Mouse (Mus musculus) heart, postnatal 36 days (tissue): ENCODE data around the gene Dennd6b. TPM values are rescaled to one million over a fixed set of nuclear protein-coding genes. Genes with fewer than 3 reads are reported as not detected.

ENCODE experiments used
- DNase-seq, 2 experiments: peaks; one replicate each; pipeline ENCODE4 v3.0.0; 2021 to 2022
- intact Hi-C: fragments of 180-260 bp; cut with DNase I; formaldehyde crosslinking; loops from one replicate; pipeline ENCODE4 v1.15.1; 2025
- total RNA-seq, 2 experiments: library from RNA; stranded (reverse); gene quantifications; 2 replicates each; pipeline ENCODE4 v1.2.3; 2021

Dennd6b gene
- total RNA-seq, 2 experiments from 2014 or later = 8.9 to 10.5 TPM

GRCm38 (mm10) chr15:89170102-89170501 lies 26.2 kb downstream of the Dennd6b start:
- intact Hi-C loops = no loop called here
- DNase-seq = peak; percentile 30 to 42

DNA sequence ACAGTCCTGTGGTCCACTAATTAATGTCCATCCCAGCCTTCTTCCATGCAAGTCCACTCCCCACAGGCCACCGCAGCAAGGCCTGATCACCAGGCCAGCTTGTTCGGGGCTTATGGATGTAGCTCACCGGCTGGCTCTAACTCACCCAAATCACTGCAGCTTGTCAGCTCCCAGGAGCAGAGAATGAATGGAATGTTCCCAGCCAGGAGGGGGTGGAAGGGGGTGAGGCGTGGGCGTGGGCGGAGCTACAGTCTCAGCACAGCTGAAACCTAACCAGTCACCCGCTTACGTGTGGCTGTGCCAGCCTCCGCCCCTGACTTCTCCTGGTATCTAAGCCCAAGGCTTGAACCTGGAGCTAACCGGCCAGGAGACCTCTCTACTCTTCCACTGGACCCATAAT lies 26.9 kb downstream of the Dennd6b start:
- intact Hi-C loops = no loop called here
- peak; percentile 73 to 77 for DNase-seq

- intact Hi-C loops = no loop called here
These were observed 27.4 kb downstream of the Dennd6b start for GRCm38 (mm10) chr15:89168922-89169321.

GRCm38 (mm10) chr15:89165478-89165877 lies 30.8 kb downstream of the Dennd6b start:
- intact Hi-C loops = no loop called here
- no peak for DNase-seq

More at GRCm38 (mm10) chr15:89168922-89169321, 27.4 kb downstream of the Dennd6b start:
- no peak for DNase-seq

GRCm38 (mm10) chr15:89161397-89161796 lies 34.9 kb downstream of the Dennd6b start:
- DNase-seq = no peak
- intact Hi-C loops = no loop called here

GRCm38 (mm10) chr15:89158516-89158915 lies 37.8 kb downstream of the Dennd6b start:
- intact Hi-C loops = loop anchor here (2.0 to 5.0 kb wide), 2 partner anchors 39 to 52 kb away; partner anchors contain the start of genes Dennd6b and Ppp6r2
- no peak for DNase-seq

DNA sequence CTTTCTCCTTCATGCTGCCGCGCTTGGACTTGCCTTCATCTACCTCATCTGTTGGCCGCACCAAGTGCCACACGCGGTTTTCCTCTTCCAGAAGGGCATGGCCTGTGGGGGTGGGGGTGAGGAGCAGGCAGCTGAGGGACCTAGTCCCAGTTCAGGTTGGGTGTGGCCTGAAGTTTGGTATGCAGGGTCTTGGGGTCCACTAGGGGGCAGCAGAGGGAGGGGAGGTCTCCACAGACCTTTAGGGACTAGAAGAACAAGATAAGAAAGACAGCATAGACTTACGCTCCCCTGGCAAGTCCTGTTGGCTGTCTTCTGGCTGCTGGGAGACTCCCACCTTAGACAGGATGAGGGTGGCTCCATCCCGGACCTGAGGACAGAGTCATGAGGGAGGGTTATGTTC lies 38.3 kb downstream of the Dennd6b start:
- DNase-seq = peak; percentile 66 to 79
- intact Hi-C loops = loop anchor here (2.0 to 5.0 kb wide), 2 partner anchors 39 to 53 kb away; partner anchors contain the start of genes Dennd6b and Ppp6r2

DNA sequence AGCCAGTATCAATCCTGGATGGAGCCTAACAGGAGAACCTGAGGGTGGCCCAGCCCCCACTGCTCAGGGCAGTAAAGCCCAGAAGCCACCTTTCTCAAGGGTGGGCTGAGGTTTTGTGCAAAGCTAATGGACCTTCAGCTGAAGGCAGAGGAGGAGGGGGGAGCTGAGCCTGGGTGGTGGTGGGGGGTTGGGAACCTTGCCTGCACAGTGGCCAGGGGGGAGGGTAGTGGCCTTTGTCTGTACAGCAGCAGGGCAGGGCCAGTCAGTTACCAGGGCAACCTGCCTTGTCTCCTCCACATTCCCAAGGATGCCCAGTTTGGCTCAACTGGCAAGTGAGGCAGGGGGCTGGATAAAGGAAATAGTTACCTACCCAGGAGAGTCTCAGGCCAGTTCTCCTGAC lies 44.0 kb downstream of the Dennd6b start:
- intact Hi-C loops = no loop called here
- no peak for DNase-seq

DNA sequence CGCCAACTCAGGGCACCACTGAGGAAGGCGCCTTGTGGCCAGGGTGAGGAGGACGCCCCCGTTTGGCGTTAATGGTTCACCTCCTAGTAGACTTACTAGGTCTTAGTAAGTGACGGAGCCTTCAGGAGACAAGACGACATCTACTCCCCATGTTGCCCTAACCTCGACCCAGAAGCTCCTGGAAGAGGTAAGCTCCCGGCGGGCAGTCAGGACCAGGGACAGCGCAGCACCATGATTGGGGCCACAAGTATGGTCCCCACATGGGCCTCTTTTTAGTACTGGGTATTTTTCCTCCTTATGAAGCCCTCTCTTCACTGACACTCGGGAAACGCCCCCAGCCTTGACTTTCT lies 46.3 kb downstream of the Dennd6b start:
- intact Hi-C loops = loop anchor here (2.0 kb wide), 1 partner anchor 21 kb away; the partner anchor contains the start of gene Hdac10
- DNase-seq = peak; percentile 36 to 49

GRCm38 (mm10) chr15:89149271-89150040 lies 46.8 kb downstream of the Dennd6b start, which contains the start of gene Mapk11:
Gene Mapk11, minus strand, starts transcription at chr15:89149628.
- DNase-seq = peak; percentile 47 to 60
- intact Hi-C loops = loop anchor here (2.0 kb wide), 1 partner anchor 21 kb away; the partner anchor contains the start of gene Hdac10

DNA sequence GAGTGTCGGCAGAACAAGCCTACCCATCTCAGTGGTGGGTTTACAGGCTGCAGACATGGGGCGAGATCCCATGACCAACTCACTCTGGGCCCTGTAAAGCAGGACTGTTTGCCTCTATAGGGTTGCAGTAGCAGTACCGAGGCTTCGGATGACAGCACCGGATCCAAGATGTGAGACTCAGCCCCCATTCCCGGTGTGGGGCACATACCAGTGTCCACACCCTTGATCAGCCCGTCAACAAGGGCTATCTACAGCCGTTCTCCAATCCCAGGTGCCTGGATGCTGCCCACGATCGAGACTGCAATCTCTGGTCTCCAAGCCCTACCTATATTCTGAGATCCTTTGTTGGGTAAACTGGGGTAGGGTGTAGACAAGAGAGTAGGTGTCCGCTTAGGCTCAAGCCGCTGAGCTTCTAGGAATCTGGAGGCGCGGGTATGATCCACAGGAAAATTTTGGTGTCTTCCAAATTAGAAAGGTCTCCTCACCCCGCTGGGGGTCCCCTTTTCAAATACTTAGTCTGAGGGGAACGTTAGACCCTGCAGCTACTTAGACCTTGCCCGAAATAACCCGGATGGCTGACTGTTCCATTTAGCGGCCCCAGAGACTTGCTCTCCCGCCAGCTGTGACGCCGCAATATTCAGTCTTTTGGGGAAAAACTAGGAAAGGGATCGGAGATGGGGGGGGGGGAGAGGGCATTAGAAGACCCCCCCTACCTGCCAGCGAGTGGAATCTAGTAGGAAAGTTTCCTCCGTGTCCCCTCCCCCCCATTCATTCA lies 47.6 kb downstream of the Dennd6b start:
- DNase-seq = peak in 1 of 2 experiments; percentile 18
- intact Hi-C loops = no loop called here

DNA sequence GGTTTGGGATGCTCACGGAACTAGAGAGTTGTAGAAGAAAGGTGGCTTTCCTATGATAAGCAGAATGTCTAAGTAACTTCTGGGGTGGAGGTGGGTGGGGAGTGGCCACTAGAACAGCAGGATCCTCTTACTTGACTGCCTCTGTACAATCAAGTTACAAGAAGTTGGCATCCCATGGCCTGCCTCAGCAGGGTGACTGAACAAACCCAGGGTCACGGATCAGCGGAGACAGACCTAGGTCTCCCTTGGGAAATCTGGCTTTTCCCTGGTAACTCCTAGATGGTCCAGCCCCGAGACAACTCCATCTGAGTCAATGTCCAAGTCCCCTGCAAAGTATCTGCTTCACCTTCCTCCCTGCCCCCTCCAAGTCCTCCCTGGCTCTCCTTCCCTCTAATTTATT lies 48.4 kb downstream of the Dennd6b start:
- intact Hi-C loops = no loop called here
- no peak for DNase-seq

GRCm38 (mm10) chr15:89147456-89147855 lies 48.8 kb downstream of the Dennd6b start:
- intact Hi-C loops = no loop called here
- no peak for DNase-seq

DNA sequence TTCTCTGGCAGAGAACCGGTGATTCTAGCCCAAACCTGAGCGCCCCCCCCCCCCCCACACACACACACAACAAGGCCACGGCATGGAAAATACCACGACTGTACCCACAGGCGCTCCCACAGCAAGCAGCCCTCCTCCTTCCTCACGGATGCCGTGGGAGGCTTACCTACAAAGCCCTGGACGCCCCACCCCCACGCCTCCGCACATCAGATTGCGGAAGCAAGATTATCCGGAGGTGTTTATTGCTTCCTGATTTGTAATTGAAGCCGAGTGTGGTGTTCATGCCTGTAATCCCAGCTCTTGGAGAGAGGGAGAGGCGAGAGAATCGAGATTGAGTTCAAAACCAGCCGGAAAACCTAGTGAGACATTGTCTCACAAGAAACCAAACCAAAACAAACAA lies 49.3 kb downstream of the Dennd6b start:
- intact Hi-C loops = no loop called here
- peak; percentile 19 to 49 for DNase-seq

- peak in 1 of 2 experiments; percentile 18 for DNase-seq
These were observed 49.8 kb downstream of the Dennd6b start for GRCm38 (mm10) chr15:89146537-89146936.

GRCm38 (mm10) chr15:89145813-89146350 lies 50.4 kb downstream of the Dennd6b start:
- intact Hi-C loops = no loop called here
- no peak for DNase-seq

More at GRCm38 (mm10) chr15:89146537-89146936, 49.8 kb downstream of the Dennd6b start:
- intact Hi-C loops = no loop called here

- DNase-seq = no peak
- intact Hi-C loops = no loop called here
These were observed 51.3 kb downstream of the Dennd6b start for GRCm38 (mm10) chr15:89144965-89145364.

GRCm38 (mm10) chr15:89143134-89143533 lies 53.2 kb downstream of the Dennd6b start:
- no peak for DNase-seq
- intact Hi-C loops = no loop called here

- intact Hi-C loops = no loop called here
- peak in 1 of 2 experiments; percentile 24 for DNase-seq
These were observed 54.4 kb downstream of the Dennd6b start for GRCm38 (mm10) chr15:89141905-89142304.

- DNase-seq = no peak
- intact Hi-C loops = no loop called here
These were observed 54.9 kb downstream of the Dennd6b start for GRCm38 (mm10) chr15:89141443-89141842.

DNA sequence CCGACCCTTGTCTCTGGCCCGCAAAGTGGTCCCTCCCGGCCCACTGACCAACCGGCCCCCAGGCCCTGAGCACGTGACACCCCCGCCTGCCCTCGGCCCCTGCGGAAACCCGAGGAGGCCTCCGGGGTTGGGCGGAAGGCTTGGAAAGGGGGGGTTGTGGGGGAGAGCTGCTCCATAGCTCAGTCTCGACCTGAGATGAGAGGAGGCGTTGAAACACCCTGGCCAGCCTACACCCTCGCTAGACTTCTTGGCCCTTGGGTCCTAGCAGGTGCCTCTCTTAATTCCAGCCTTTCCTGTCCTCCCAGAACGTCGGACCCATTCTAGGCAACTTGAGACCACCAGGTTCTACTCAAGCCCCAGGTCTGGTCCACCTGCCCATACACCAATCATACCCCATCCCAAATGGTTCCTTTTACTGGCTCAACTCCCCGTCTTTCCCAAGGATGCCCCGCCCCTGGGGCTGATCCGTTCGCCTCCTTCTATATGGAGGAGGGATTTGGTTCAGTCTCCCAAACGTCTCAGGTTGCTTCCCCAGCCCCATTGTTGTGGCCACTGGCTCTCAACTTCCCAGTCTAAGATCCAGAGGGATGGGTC lies 55.5 kb downstream of the Dennd6b start, which contains the start of gene Mapk12:
Gene Mapk12, minus strand, starts transcription at position 45 of the 594 bp plus-strand sequence.
- DNase-seq = peak in 1 of 2 experiments; percentile 39
- intact Hi-C loops = no loop called here
